Mouse (Mus musculus): ENCODE measurements at regions not wholly inside any gene's neighbourhood (a gene's known extent, or its start where the extent isn't known, plus 50 kb on each side); places are given as distances from the start of the nearest gene placed in this dataset.
A peak's percentile ranks its signal among the peaks of the same experiment; 100 is the strongest.

GRCm38 (mm10) chr8:49372686-49373085, 528.9 kb upstream of the Tenm3 start:
- Histone ChIP-seq H3K9me3 (no peaks in the 10 kb centered on the region), H3K27me3 (ENCODE audit: poor library complexity, severe bottlenecking) (no peaks in the 10 kb centered on the region), H3K36me3 (replicated peaks) (no peaks in the 10 kb centered on the region), H3K4me3 (no peak overlapping the region), H3K27ac (no peak overlapping the region), H3K4me1 (peaks cover 8% of the 10 kb centered on the region)
- 74% methylated on average over 9 of the region's 9 CpGs for WGBS
- DNase-seq (ENCODE audit: extremely low spot score, low spot score) = no peak

- Histone ChIP-seq H3K27me3 (ENCODE audit: poor library complexity, severe bottlenecking) (no peaks in the 10 kb centered on the region), H3K4me3 (no peak overlapping the region), H3K36me3 (replicated peaks) (no peaks in the 10 kb centered on the region), H3K9me3 (no peaks in the 10 kb centered on the region), H3K4me1 (peaks cover 34% of the 10 kb centered on the region), H3K27ac (no peak overlapping the region)
- WGBS = 87% methylated on average over 2 of the region's 2 CpGs
- DNase-seq (ENCODE audit: extremely low spot score, low spot score) = no peak
Observed at GRCm38 (mm10) chr8:49362682-49363081, 518.9 kb upstream of the Tenm3 start.

- WGBS = 69% methylated on average over 2 of the region's 2 CpGs
- H3K4me3 ChIP-seq = no peak overlapping the region
- H3K27me3 ChIP-seq (ENCODE audit: poor library complexity, severe bottlenecking) = no peaks in the 10 kb centered on the region
- H3K27ac ChIP-seq = no peak overlapping the region
- peaks cover 39% of the 10 kb centered on the region for H3K4me1 ChIP-seq
- no peaks in the 10 kb centered on the region for H3K9me3 ChIP-seq
- H3K36me3 ChIP-seq (replicated peaks) = no peaks in the 10 kb centered on the region
- no peak for DNase-seq (ENCODE audit: extremely low spot score, low spot score)
Observed at GRCm38 (mm10) chr8:49361443-49361842, 517.7 kb upstream of the Tenm3 start.

GRCm38 (mm10) chr8:49360121-49360520, 516.4 kb upstream of the Tenm3 start:
- Histone ChIP-seq H3K36me3 (replicated peaks) (no peaks in the 10 kb centered on the region), H3K4me3 (no peak overlapping the region), H3K27me3 (ENCODE audit: poor library complexity, severe bottlenecking) (no peaks in the 10 kb centered on the region), H3K9me3 (no peaks in the 10 kb centered on the region), H3K4me1 (peaks cover 39% of the 10 kb centered on the region), H3K27ac (0 out of 2 replicates have a peak overlapping the region, but pooled peaks have one; percentile 20)
- DNase-seq (ENCODE audit: extremely low spot score, low spot score) = no peak
- 59% methylated on average over 4 of the region's 4 CpGs for WGBS

- H3K4me3 ChIP-seq = no peak overlapping the region
- 54% methylated on average over 9 of the region's 9 CpGs for WGBS
- no peaks in the 10 kb centered on the region for H3K9me3 ChIP-seq
- H3K4me1 ChIP-seq = peaks cover 39% of the 10 kb centered on the region
- H3K27ac ChIP-seq = no peak overlapping the region
- no peak for DNase-seq (ENCODE audit: extremely low spot score, low spot score)
- no peaks in the 10 kb centered on the region for H3K27me3 ChIP-seq (ENCODE audit: poor library complexity, severe bottlenecking)
- H3K36me3 ChIP-seq (replicated peaks) = no peaks in the 10 kb centered on the region
Observed at GRCm38 (mm10) chr8:49359671-49360070, 515.9 kb upstream of the Tenm3 start.

- H3K27ac ChIP-seq = no peak overlapping the region
- no peaks in the 10 kb centered on the region for H3K4me1 ChIP-seq
- no peak overlapping the region for H3K4me3 ChIP-seq
- no peaks in the 10 kb centered on the region for H3K9me3 ChIP-seq
- 93% methylated on average over 3 of the region's 3 CpGs for WGBS
- H3K36me3 ChIP-seq (replicated peaks) = no peaks in the 10 kb centered on the region
- H3K27me3 ChIP-seq (ENCODE audit: poor library complexity, severe bottlenecking) = no peaks in the 10 kb centered on the region
- DNase-seq (ENCODE audit: extremely low spot score, low spot score) = no peak
Observed at GRCm38 (mm10) chr8:49348602-49349001, 504.9 kb upstream of the Tenm3 start.

- no peaks in the 10 kb centered on the region for H3K27me3 ChIP-seq (ENCODE audit: poor library complexity, severe bottlenecking)
- WGBS = 92% methylated on average over 4 of the region's 4 CpGs
- no peak overlapping the region for H3K27ac ChIP-seq
Observed at GRCm38 (mm10) chr8:49338716-49339115, 495.0 kb upstream of the Tenm3 start.

GRCm38 (mm10) chr8:49326980-49327379, 483.2 kb upstream of the Tenm3 start:
- Histone ChIP-seq H3K27ac (no peak overlapping the region), H3K27me3 (ENCODE audit: poor library complexity, severe bottlenecking) (no peaks in the 10 kb centered on the region), H3K36me3 (replicated peaks) (no peaks in the 10 kb centered on the region), H3K9me3 (no peaks in the 10 kb centered on the region), H3K4me3 (no peak overlapping the region), H3K4me1 (0 out of 2 replicates have a peak, but pooled peaks cover 3% of the 10 kb centered on the region)
- no peak for DNase-seq (ENCODE audit: extremely low spot score, low spot score)
- WGBS = 88% methylated on average over 4 of the region's 4 CpGs

More at GRCm38 (mm10) chr8:49338716-49339115, 495.0 kb upstream of the Tenm3 start:
- H3K9me3 ChIP-seq = no peaks in the 10 kb centered on the region
- no peaks in the 10 kb centered on the region for H3K36me3 ChIP-seq (replicated peaks)
- H3K4me1 ChIP-seq = no peaks in the 10 kb centered on the region
- no peak for DNase-seq (ENCODE audit: extremely low spot score, low spot score)
- no peak overlapping the region for H3K4me3 ChIP-seq

- Histone ChIP-seq H3K36me3 (replicated peaks) (no peaks in the 10 kb centered on the region), H3K27ac (no peak overlapping the region), H3K4me1 (0 out of 2 replicates have a peak, but pooled peaks cover 2% of the 10 kb centered on the region), H3K27me3 (ENCODE audit: poor library complexity, severe bottlenecking) (no peaks in the 10 kb centered on the region), H3K4me3 (no peak overlapping the region), H3K9me3 (no peaks in the 10 kb centered on the region)
- DNase-seq (ENCODE audit: extremely low spot score, low spot score) = no peak
- 86% methylated on average over 3 of the region's 3 CpGs for WGBS
Observed at GRCm38 (mm10) chr8:49321404-49321803, 477.7 kb upstream of the Tenm3 start.

- no peak for DNase-seq (ENCODE audit: extremely low spot score, low spot score)
- WGBS = 90% methylated on average over 10 of the region's 10 CpGs
- no peak overlapping the region for H3K4me3 ChIP-seq
Observed at GRCm38 (mm10) chr8:49313483-49314278, 469.9 kb upstream of the Tenm3 start.

GRCm38 (mm10) chr8:49312816-49313215, 469.1 kb upstream of the Tenm3 start:
- H3K27me3 ChIP-seq (ENCODE audit: poor library complexity, severe bottlenecking) = no peaks in the 10 kb centered on the region
- DNase-seq (ENCODE audit: extremely low spot score, low spot score) = no peak
- WGBS = 75% methylated on average over 5 of the region's 5 CpGs
- H3K36me3 ChIP-seq (replicated peaks) = no peaks in the 10 kb centered on the region
- H3K4me1 ChIP-seq = no peaks in the 10 kb centered on the region; the same call in 1 of the 2 replicates
- no peak overlapping the region for H3K4me3 ChIP-seq
- no peak overlapping the region for H3K27ac ChIP-seq
- no peaks in the 10 kb centered on the region for H3K9me3 ChIP-seq

More at GRCm38 (mm10) chr8:49313483-49314278, 469.9 kb upstream of the Tenm3 start:
- no peaks in the 10 kb centered on the region for H3K36me3 ChIP-seq (replicated peaks)
- H3K4me1 ChIP-seq = no peaks in the 10 kb centered on the region; the same call in 1 of the 2 replicates
- no peaks in the 10 kb centered on the region for H3K9me3 ChIP-seq
- H3K27me3 ChIP-seq (ENCODE audit: poor library complexity, severe bottlenecking) = no peaks in the 10 kb centered on the region
- H3K27ac ChIP-seq = no peak overlapping the region

- no peaks in the 10 kb centered on the region for H3K36me3 ChIP-seq (replicated peaks)
- no peaks in the 10 kb centered on the region for H3K27me3 ChIP-seq (ENCODE audit: poor library complexity, severe bottlenecking)
- H3K27ac ChIP-seq = no peak overlapping the region
- no peaks in the 10 kb centered on the region for H3K9me3 ChIP-seq
- peaks cover 16% of the 10 kb centered on the region for H3K4me1 ChIP-seq
- no peak overlapping the region for H3K4me3 ChIP-seq
- no peak for DNase-seq (ENCODE audit: extremely low spot score, low spot score)
- WGBS = 49% methylated on average over 4 of the region's 4 CpGs
Observed at GRCm38 (mm10) chr8:49282401-49282800, 438.6 kb upstream of the Tenm3 start.

- no peaks in the 10 kb centered on the region for H3K27me3 ChIP-seq (ENCODE audit: poor library complexity, severe bottlenecking)
- H3K4me3 ChIP-seq = no peak overlapping the region
- no peak overlapping the region for H3K27ac ChIP-seq
- DNase-seq (ENCODE audit: extremely low spot score, low spot score) = no peak
- H3K36me3 ChIP-seq (replicated peaks) = no peaks in the 10 kb centered on the region
- peaks cover 16% of the 10 kb centered on the region for H3K4me1 ChIP-seq
- WGBS = 73% methylated on average over 5 of the region's 5 CpGs
- H3K9me3 ChIP-seq = no peaks in the 10 kb centered on the region
Observed at GRCm38 (mm10) chr8:49281254-49281653, 437.5 kb upstream of the Tenm3 start.

Data from forebrain, embryonic 10.5 days (tissue).